Mouse (Mus musculus) thymus, adult 2 months (tissue): ENCODE results near the gene Lctl.

ENCODE experiments used
- CTCF ChIP-seq: fragments of 200-500 bp; IDR thresholded peaks from 2 replicates; pipeline ENCODE4 v1.5.1; 2012; ENCODE audit warnings: mild to moderate bottlenecking, control low read depth, low read length, moderate library complexity, borderline replicate concordance; ENCODE audit not compliant: control insufficient read depth, poor library complexity, insufficient read depth; ENCODE audit errors: extremely low read depth
- POLR2A ChIP-seq: fragments of 200-500 bp; IDR thresholded peaks from 2 replicates; pipeline ENCODE4 v1.6.1; 2012; ENCODE audit warnings: mild to moderate bottlenecking, low read length, control low read depth, moderate library complexity; ENCODE audit not compliant: control insufficient read depth, poor library complexity, insufficient read depth; ENCODE audit errors: extremely low read depth

GRCm38 (mm10) chr9:64119898-64120297 is 3.0 kb downstream of the Lctl start:
- TF ChIP-seq POLR2A (no peak), CTCF (peak; percentile 68; the same call in 1 of the 2 replicates)
